Mouse (Mus musculus): ENCODE data around the gene Tecpr1.
A peak's percentile ranks its signal among the peaks of the same experiment; 100 is the strongest.

The Tecpr1 gene

GRCm38 (mm10) chr5:144223503-144223862, at the start of gene Tecpr1:
TSS of gene Tecpr1 (minus strand) at chr5:144223615.
- peak in 1 of 2 experiments; percentile 92 for DNase-seq (ENCODE audit: low spot score in 2 of 2)

GRCm38 (mm10) chr5:144271772-144272171, 48.4 kb upstream of the Tecpr1 start:
- DNase-seq (ENCODE audit: low spot score in 2 of 2): no peak

GRCm38 (mm10) chr5:144271118-144271517, 47.7 kb upstream of the Tecpr1 start:
- no peak for DNase-seq (ENCODE audit: low spot score in 2 of 2)

GRCm38 (mm10) chr5:144270420-144270819, 47.0 kb upstream of the Tecpr1 start:
- DNase-seq (ENCODE audit: low spot score in 2 of 2): no peak

GRCm38 (mm10) chr5:144269926-144270325, 46.5 kb upstream of the Tecpr1 start:
- no peak for DNase-seq (ENCODE audit: low spot score in 2 of 2)

GRCm38 (mm10) chr5:144267535-144268241, 44.3 kb upstream of the Tecpr1 start:
- no peak for DNase-seq (ENCODE audit: low spot score in 2 of 2)

- no peak for DNase-seq (ENCODE audit: low spot score in 2 of 2)
These were observed 40.1 kb upstream of the Tecpr1 start for GRCm38 (mm10) chr5:144263496-144263895.

- DNase-seq (ENCODE audit: low spot score in 2 of 2): no peak
These were observed 39.7 kb upstream of the Tecpr1 start for GRCm38 (mm10) chr5:144263082-144263481.

- no peak for DNase-seq (ENCODE audit: low spot score in 2 of 2)
These were observed 38.4 kb upstream of the Tecpr1 start for GRCm38 (mm10) chr5:144261829-144262228.

GRCm38 (mm10) chr5:144261309-144261708, 37.9 kb upstream of the Tecpr1 start:
- DNase-seq (ENCODE audit: low spot score in 2 of 2): no peak

- DNase-seq (ENCODE audit: low spot score in 2 of 2): no peak
These were observed 37.0 kb upstream of the Tecpr1 start for GRCm38 (mm10) chr5:144260464-144260863.

- DNase-seq (ENCODE audit: low spot score in 2 of 2): no peak
These were observed 35.8 kb upstream of the Tecpr1 start for GRCm38 (mm10) chr5:144259228-144259627.

- no peak for DNase-seq (ENCODE audit: low spot score in 2 of 2)
These were observed 35.3 kb upstream of the Tecpr1 start for GRCm38 (mm10) chr5:144258687-144259086.

GRCm38 (mm10) chr5:144258131-144258611, 34.8 kb upstream of the Tecpr1 start:
- no peak for DNase-seq (ENCODE audit: low spot score in 2 of 2)

- DNase-seq (ENCODE audit: low spot score in 2 of 2): no peak
These were observed 34.2 kb upstream of the Tecpr1 start for GRCm38 (mm10) chr5:144257451-144258110.

- no peak for DNase-seq (ENCODE audit: low spot score in 2 of 2)
These were observed 33.5 kb upstream of the Tecpr1 start for GRCm38 (mm10) chr5:144256888-144257287.

- no peak for DNase-seq (ENCODE audit: low spot score in 2 of 2)
These were observed 33.1 kb upstream of the Tecpr1 start for GRCm38 (mm10) chr5:144256541-144256870.

GRCm38 (mm10) chr5:144255632-144256540, 32.5 kb upstream of the Tecpr1 start:
- DNase-seq (ENCODE audit: low spot score in 2 of 2): peak in 1 of 2 experiments; percentile 53

- DNase-seq (ENCODE audit: low spot score in 2 of 2): peak in 1 of 2 experiments; percentile 83
These were observed 31.6 kb upstream of the Tecpr1 start for GRCm38 (mm10) chr5:144254811-144255631.

GRCm38 (mm10) chr5:144254122-144254810, 30.9 kb upstream of the Tecpr1 start:
- DNase-seq (ENCODE audit: low spot score in 2 of 2): peak in 1 of 2 experiments; percentile 81

GRCm38 (mm10) chr5:144253212-144253611, 29.8 kb upstream of the Tecpr1 start:
- DNase-seq (ENCODE audit: low spot score in 2 of 2): no peak

Measured in urinary bladder, adult 18-20 months (tissue).